Mouse (Mus musculus): ENCODE data around the gene Gm49336. TPM values are rescaled to one million over a fixed set of nuclear protein-coding genes. Genes with fewer than 3 reads are reported as not detected.

Gene Gm49336
- polyA plus RNA-seq, 1 experiment from 2014 or later, result 53.8 TPM

- peak within 1 kb of the TSS; percentile 56; the same call in 1 of the 2 replicates for H3K27ac ChIP-seq (ENCODE audit: poor library complexity, severe bottlenecking)
- peak; percentile 98 for ATAC-seq (ENCODE audit: insufficient number of reproducible peaks, low FRiP score)
- H3K4me2 ChIP-seq, result peak within 1 kb of the TSS; percentile 74
These were observed 13.9 kb upstream of the Gm49336 start, which contains the start of gene Mtmr6 for GRCm38 (mm10) chr14:60264990-60265876. TSS of gene Mtmr6 (plus strand) at chr14:60265228.

GRCm38 (mm10) chr14:60262316-60262715 lies 11.0 kb upstream of the Gm49336 start:
- H3K4me1 ChIP-seq (replicated peaks), result peaks cover 12% of the 10 kb centered on the region
- no peaks in the 10 kb centered on the region for H3K27me3 ChIP-seq (replicated peaks)
- ATAC-seq (ENCODE audit: insufficient number of reproducible peaks, low FRiP score), result no peak
- H3K9ac ChIP-seq, result no peak overlapping the region
- 36% methylated on average over 7 of the region's 7 CpGs for WGBS
- no peak overlapping the region for H3K4me3 ChIP-seq
- no peak overlapping the region for H3K4me2 ChIP-seq
- H3K27ac ChIP-seq (ENCODE audit: poor library complexity, severe bottlenecking), result no peak overlapping the region
- no peaks in the 10 kb centered on the region for H3K36me3 ChIP-seq
- H3K9me3 ChIP-seq (replicated peaks), result no peaks in the 10 kb centered on the region

More at GRCm38 (mm10) chr14:60264990-60265876, 13.9 kb upstream of the Gm49336 start, which contains the start of gene Mtmr6:
- no peaks in the 10 kb centered on the region for H3K36me3 ChIP-seq
- H3K4me3 ChIP-seq, result peak within 1 kb of the TSS; percentile 72
- under 1% methylated on average over 51 of the region's 51 CpGs for WGBS
- peaks cover 14% of the 10 kb centered on the region for H3K4me1 ChIP-seq (replicated peaks)
- H3K9me3 ChIP-seq (replicated peaks), result no peaks in the 10 kb centered on the region
- peak within 1 kb of the TSS; percentile 82 for H3K9ac ChIP-seq
- H3K27me3 ChIP-seq (replicated peaks), result no peaks in the 10 kb centered on the region

- no peak for ATAC-seq (ENCODE audit: insufficient number of reproducible peaks, low FRiP score)
- Histone ChIP-seq H3K27me3 (replicated peaks) (no peaks in the 10 kb centered on the region), H3K27ac (ENCODE audit: poor library complexity, severe bottlenecking) (no peak overlapping the region), H3K9ac (no peak overlapping the region), H3K4me3 (no peak overlapping the region), H3K36me3 (no peaks in the 10 kb centered on the region), H3K4me1 (replicated peaks) (no peaks in the 10 kb centered on the region), H3K4me2 (no peak overlapping the region), H3K9me3 (replicated peaks) (no peaks in the 10 kb centered on the region)
- 77% methylated on average over 1 of the region's 1 CpGs for WGBS
These were observed 6.5 kb upstream of the Gm49336 start for GRCm38 (mm10) chr14:60257851-60258250.

GRCm38 (mm10) chr14:60257101-60257500 lies 5.8 kb upstream of the Gm49336 start:
- ATAC-seq (ENCODE audit: insufficient number of reproducible peaks, low FRiP score), result no peak
- Histone ChIP-seq H3K4me3 (no peak overlapping the region), H3K4me1 (replicated peaks) (peaks cover 5% of the 10 kb centered on the region)

GRCm38 (mm10) chr14:60256356-60256755 lies 5.0 kb upstream of the Gm49336 start:
- ATAC-seq (ENCODE audit: insufficient number of reproducible peaks, low FRiP score), result no peak
- H3K9ac ChIP-seq, result no peak overlapping the region
- 30% methylated on average over 3 of the region's 3 CpGs for WGBS

More at GRCm38 (mm10) chr14:60257101-60257500, 5.8 kb upstream of the Gm49336 start:
- Histone ChIP-seq H3K9me3 (replicated peaks) (no peaks in the 10 kb centered on the region), H3K9ac (no peak overlapping the region), H3K27ac (ENCODE audit: poor library complexity, severe bottlenecking) (no peak overlapping the region), H3K27me3 (replicated peaks) (no peaks in the 10 kb centered on the region), H3K4me2 (no peak overlapping the region), H3K36me3 (no peaks in the 10 kb centered on the region)
- 75% methylated on average over 4 of the region's 4 CpGs for WGBS

GRCm38 (mm10) chr14:60254774-60255173 lies 3.5 kb upstream of the Gm49336 start:
- Histone ChIP-seq H3K4me3 (no peak overlapping the region), H3K27ac (ENCODE audit: poor library complexity, severe bottlenecking) (no peak overlapping the region), H3K36me3 (no peaks in the 10 kb centered on the region), H3K27me3 (replicated peaks) (no peaks in the 10 kb centered on the region), H3K9me3 (replicated peaks) (no peaks in the 10 kb centered on the region), H3K4me2 (no peak overlapping the region), H3K4me1 (replicated peaks) (peaks cover 11% of the 10 kb centered on the region), H3K9ac (no peak overlapping the region)
- no peak for ATAC-seq (ENCODE audit: insufficient number of reproducible peaks, low FRiP score)

More at GRCm38 (mm10) chr14:60256356-60256755, 5.0 kb upstream of the Gm49336 start:
- Histone ChIP-seq H3K4me1 (replicated peaks) (peaks cover 5% of the 10 kb centered on the region), H3K9me3 (replicated peaks) (no peaks in the 10 kb centered on the region), H3K4me3 (no peak overlapping the region), H3K27me3 (replicated peaks) (no peaks in the 10 kb centered on the region), H3K27ac (ENCODE audit: poor library complexity, severe bottlenecking) (no peak overlapping the region), H3K36me3 (no peaks in the 10 kb centered on the region), H3K4me2 (no peak overlapping the region)

- no peaks in the 10 kb centered on the region for H3K9me3 ChIP-seq (replicated peaks)
- H3K4me3 ChIP-seq, result no peak overlapping the region
- no peak overlapping the region for H3K27ac ChIP-seq (ENCODE audit: poor library complexity, severe bottlenecking)
- peaks cover 18% of the 10 kb centered on the region for H3K4me1 ChIP-seq (replicated peaks)
- 66% methylated on average over 3 of the region's 3 CpGs for WGBS
- no peak overlapping the region for H3K9ac ChIP-seq
- ATAC-seq (ENCODE audit: insufficient number of reproducible peaks, low FRiP score), result no peak
- H3K36me3 ChIP-seq, result no peaks in the 10 kb centered on the region
- no peak overlapping the region for H3K4me2 ChIP-seq
- no peaks in the 10 kb centered on the region for H3K27me3 ChIP-seq (replicated peaks)
These were observed 2.2 kb upstream of the Gm49336 start for GRCm38 (mm10) chr14:60253466-60253865.

GRCm38 (mm10) chr14:60252004-60253000 lies 995 bp upstream of the Gm49336 start:
- Histone ChIP-seq H3K9ac (peak overlapping the region; percentile 83), H3K36me3 (no peaks in the 10 kb centered on the region), H3K27me3 (replicated peaks) (no peaks in the 10 kb centered on the region), H3K9me3 (replicated peaks) (no peaks in the 10 kb centered on the region), H3K4me1 (replicated peaks) (peaks cover 18% of the 10 kb centered on the region), H3K4me3 (peak overlapping the region; percentile 79), H3K4me2 (peak overlapping the region; percentile 80), H3K27ac (ENCODE audit: poor library complexity, severe bottlenecking) (peak overlapping the region; percentile 87)
- WGBS, result 19% methylated on average over 15 of the region's 15 CpGs
- ATAC-seq (ENCODE audit: insufficient number of reproducible peaks, low FRiP score), result no peak; the same call in 1 of the 2 replicates

- H3K27ac ChIP-seq (ENCODE audit: poor library complexity, severe bottlenecking), result peak overlapping the region; percentile 91
- no peaks in the 10 kb centered on the region for H3K36me3 ChIP-seq
- no peaks in the 10 kb centered on the region for H3K27me3 ChIP-seq (replicated peaks)
- peak overlapping the region; percentile 79 for H3K4me3 ChIP-seq
- no peaks in the 10 kb centered on the region for H3K9me3 ChIP-seq (replicated peaks)
- peaks cover 18% of the 10 kb centered on the region for H3K4me1 ChIP-seq (replicated peaks)
- peak overlapping the region; percentile 91 for H3K9ac ChIP-seq
- peak overlapping the region; percentile 80 for H3K4me2 ChIP-seq
- whole genome bisulfite sequencing, result under 1% methylated on average over 39 of the region's 39 CpGs
- peak; percentile 71 for ATAC-seq (ENCODE audit: insufficient number of reproducible peaks, low FRiP score)
These were observed 428 bp downstream of the Gm49336 start for GRCm38 (mm10) chr14:60250879-60251278.

- Histone ChIP-seq H3K4me2 (peak overlapping the region; percentile 80), H3K27me3 (replicated peaks) (no peaks in the 10 kb centered on the region), H3K36me3 (no peaks in the 10 kb centered on the region), H3K27ac (ENCODE audit: poor library complexity, severe bottlenecking) (no peak overlapping the region), H3K9me3 (replicated peaks) (no peaks in the 10 kb centered on the region), H3K4me3 (peak overlapping the region; percentile 79), H3K4me1 (replicated peaks) (peaks cover 18% of the 10 kb centered on the region), H3K9ac (peak overlapping the region; percentile 91)
- ATAC-seq (ENCODE audit: insufficient number of reproducible peaks, low FRiP score), result no peak
- WGBS, result 13% methylated on average over 8 of the region's 8 CpGs
These were observed 941 bp downstream of the Gm49336 start for GRCm38 (mm10) chr14:60250366-60250765.
